Mouse (Mus musculus) Muller cell, postnatal 12 days (primary cell): ENCODE results near the gene Cd247.
"Not testable (repeated sequence)": the region's sequence is repeated elsewhere in the genome, so short reads cannot be mapped to it uniquely, and the experiment has no call there.

Source experiments
- DNase-seq: peaks from one replicate; pipeline ENCODE4 v3.0.0-alpha.2; 2015; ENCODE audit errors: inconsistent ontology term

Gene Cd247

GRCm38 (mm10) chr1:165788511-165788910, at the start of gene Cd247:
Gene Cd247 (plus strand): TSS chr1:165788681.
- no peak for DNase-seq

- no peak for DNase-seq
These were observed 49.5 kb upstream of the Cd247 start for GRCm38 (mm10) chr1:165738985-165739384.

- no peak for DNase-seq
These were observed 46.5 kb upstream of the Cd247 start for GRCm38 (mm10) chr1:165741989-165742388.

GRCm38 (mm10) chr1:165748053-165748452, 40.4 kb upstream of the Cd247 start:
- DNase-seq, result no peak

- no peak for DNase-seq
These were observed 37.3 kb upstream of the Cd247 start for GRCm38 (mm10) chr1:165751142-165751541.

GRCm38 (mm10) chr1:165751838-165752237, 36.6 kb upstream of the Cd247 start:
- no peak for DNase-seq

GRCm38 (mm10) chr1:165754205-165754604, 34.3 kb upstream of the Cd247 start:
- DNase-seq, result no peak

- DNase-seq, result no peak
These were observed 33.3 kb upstream of the Cd247 start for GRCm38 (mm10) chr1:165755194-165755593.

- no peak for DNase-seq
These were observed 26.8 kb upstream of the Cd247 start for GRCm38 (mm10) chr1:165761522-165762305.

- not testable (repeated sequence) for DNase-seq
These were observed 26.0 kb upstream of the Cd247 start for GRCm38 (mm10) chr1:165762498-165762897.

GRCm38 (mm10) chr1:165762914-165763634, 25.4 kb upstream of the Cd247 start:
- DNase-seq, result no peak

- peak; percentile 89 for DNase-seq
These were observed 24.7 kb upstream of the Cd247 start, which contains the start of gene Creg1 for GRCm38 (mm10) chr1:165763635-165764372. Gene Creg1 (plus strand): TSS chr1:165763746.

- DNase-seq, result no peak
These were observed 23.9 kb upstream of the Cd247 start for GRCm38 (mm10) chr1:165764571-165764970.

GRCm38 (mm10) chr1:165765041-165765440, 23.4 kb upstream of the Cd247 start:
- no peak for DNase-seq

GRCm38 (mm10) chr1:165765651-165766294, 22.7 kb upstream of the Cd247 start:
- DNase-seq, result no peak

- DNase-seq, result no peak
These were observed 22.1 kb upstream of the Cd247 start for GRCm38 (mm10) chr1:165766295-165766890.

- DNase-seq, result no peak
These were observed 19.5 kb upstream of the Cd247 start for GRCm38 (mm10) chr1:165768894-165769512.

GRCm38 (mm10) chr1:165770181-165770759, 18.2 kb upstream of the Cd247 start:
- no peak for DNase-seq

- DNase-seq, result peak; percentile 61
These were observed 17.0 kb upstream of the Cd247 start for GRCm38 (mm10) chr1:165771491-165771897.

- no peak for DNase-seq
These were observed 16.5 kb upstream of the Cd247 start for GRCm38 (mm10) chr1:165771998-165772397.
